Mouse (Mus musculus) forebrain, embryonic 10.5 days (tissue): ENCODE measurements around the gene Hipk2. TPM values are rescaled to one million over a fixed set of nuclear protein-coding genes. Genes with fewer than 3 reads are reported as not detected.

Experiments used
- DNase-seq: peaks from one replicate; pipeline ENCODE4 v3.0.0-alpha.2; 2017; ENCODE audit warnings: low spot score; ENCODE audit errors: extremely low spot score
- H3K27ac ChIP-seq: fragments of 300-500 bp; sonication (generic); 2 replicates; pipeline ENCODE4 v1.5.1; 2016; ENCODE audit warnings: mild to moderate bottlenecking
- H3K27me3 ChIP-seq: fragments of 300-500 bp; sonication (generic); 2 replicates; pipeline ENCODE4 v1.6.1; 2016; ENCODE audit warnings: mild to moderate bottlenecking; ENCODE audit not compliant: poor library complexity, severe bottlenecking
- H3K36me3 ChIP-seq: fragments of 300-500 bp; sonication (generic); replicated peaks from 2 replicates; pipeline ENCODE4 v1.6.1; 2016; ENCODE audit warnings: mild to moderate bottlenecking, moderate library complexity
- H3K4me1 ChIP-seq: fragments of 300-500 bp; sonication (generic); 2 replicates; pipeline ENCODE4 v1.6.1; 2016
- H3K4me3 ChIP-seq: fragments of 300-500 bp; sonication (generic); 2 replicates; pipeline ENCODE4 v1.5.1; 2016; ENCODE audit warnings: mild to moderate bottlenecking, moderate library complexity
- H3K9me3 ChIP-seq: fragments of 300-500 bp; sonication (generic); 2 replicates; pipeline ENCODE4 v1.6.1; 2016; ENCODE audit warnings: mild to moderate bottlenecking, moderate library complexity
- WGBS: fragments of 180-500 bp; shearing (Covaris S2); methylation state at CpG from one replicate; pipeline ENCODE4 v1.1.7; 2016; 5-methylcytosine and 5-hydroxymethylcytosine counted together
- polyA plus RNA-seq: library from polyadenylated mRNA; unstranded; fragments of >200 nt; fragmentation: Nextera tagmentation; extraction: Ambion mirVana; gene quantifications from 2 replicates; pipeline ENCODE4 v1.2.1, GENCODE M21; 2016

The Hipk2 gene
- polyA plus RNA-seq, result 26.4 and 29.0 TPM in 2 replicates

DNA sequence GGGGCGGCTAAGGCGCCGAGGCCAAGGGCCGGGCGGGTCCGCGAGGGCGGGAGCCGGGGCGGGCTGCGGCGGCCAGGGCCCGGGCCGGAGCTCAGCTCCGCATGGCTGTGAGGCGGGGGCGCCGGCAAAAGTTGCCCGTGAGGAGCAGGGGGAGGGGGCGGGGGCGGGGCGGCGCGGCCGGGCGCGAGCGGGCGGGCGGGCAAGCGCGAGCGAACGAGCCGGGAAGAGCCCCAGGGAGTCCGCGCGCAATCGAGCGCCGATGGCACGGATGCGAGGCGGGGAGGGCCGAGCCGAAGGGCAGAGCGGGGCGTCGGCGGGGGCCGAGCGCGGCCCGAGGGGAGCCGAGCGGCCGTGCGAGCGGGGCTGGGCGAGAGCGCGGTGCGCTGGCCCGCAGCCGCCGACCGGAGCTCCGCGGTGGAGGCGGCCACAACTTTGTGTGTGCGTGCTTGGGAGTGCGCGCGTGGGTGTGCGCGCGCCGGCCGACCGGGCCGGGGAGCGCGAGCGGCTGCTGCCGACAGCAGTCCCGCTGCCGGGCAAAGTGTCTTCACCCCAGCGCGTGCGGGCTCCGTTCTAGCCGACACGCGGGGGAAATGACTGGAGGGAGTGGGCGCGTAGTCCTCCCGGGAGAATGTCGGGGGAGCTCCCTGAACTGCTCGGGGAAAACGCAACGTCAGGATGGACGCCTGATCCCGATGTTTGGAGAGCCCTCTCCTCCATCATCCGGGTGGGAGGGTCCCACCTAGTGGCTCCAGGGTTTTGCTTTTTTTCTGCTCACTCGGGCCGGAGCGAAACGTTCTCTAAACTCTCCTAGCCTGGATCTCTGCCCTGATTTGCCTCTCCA lies at the start of gene Hipk2:
Gene Hipk2, minus strand, starts transcription at position 95 of the 841 bp plus-strand sequence.
- Histone ChIP-seq H3K27ac (peak within 1 kb of the TSS; percentile 100), H3K36me3 (no peaks in the 10 kb centered on the region), H3K27me3 (peaks cover 22% of the 10 kb centered on the region), H3K9me3 (no peaks in the 10 kb centered on the region), H3K4me3 (peak within 1 kb of the TSS; percentile 99), H3K4me1 (peaks cover 40% of the 10 kb centered on the region)
- under 1% methylated on average over 91 of the region's 108 CpGs for WGBS
- DNase-seq, result peak; percentile 84

DNA sequence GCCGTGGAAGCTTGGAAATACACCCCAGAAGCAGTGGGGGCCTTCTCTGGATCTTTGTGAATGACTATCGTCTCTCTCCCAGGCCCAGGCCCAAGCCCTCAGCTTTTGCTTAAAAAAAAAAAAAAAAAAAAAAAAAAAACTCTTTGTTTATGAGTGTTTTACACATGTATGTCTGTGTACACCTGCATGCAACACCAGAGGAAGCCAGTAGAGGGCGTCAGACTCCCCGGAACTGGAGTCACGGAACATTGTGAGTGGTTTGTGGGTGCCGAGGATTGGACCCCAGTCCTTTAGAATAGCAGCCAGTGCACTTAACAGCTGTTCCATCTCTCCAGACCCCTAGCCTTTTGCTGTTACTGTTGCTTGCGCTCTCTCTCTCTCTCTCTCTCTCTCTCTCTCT lies 49.8 kb upstream of the Hipk2 start:
- Histone ChIP-seq H3K4me3 (peak overlapping the region; percentile 39), H3K4me1 (peaks cover 8% of the 10 kb centered on the region; the same call in 1 of the 2 replicates), H3K27ac (peak overlapping the region; percentile 41; the same call in 1 of the 2 replicates), H3K9me3 (no peaks in the 10 kb centered on the region), H3K36me3 (no peaks in the 10 kb centered on the region), H3K27me3 (no peaks in the 10 kb centered on the region)
- DNase-seq, result no peak
- 59% methylated on average over 7 of the region's 7 CpGs for WGBS

DNA sequence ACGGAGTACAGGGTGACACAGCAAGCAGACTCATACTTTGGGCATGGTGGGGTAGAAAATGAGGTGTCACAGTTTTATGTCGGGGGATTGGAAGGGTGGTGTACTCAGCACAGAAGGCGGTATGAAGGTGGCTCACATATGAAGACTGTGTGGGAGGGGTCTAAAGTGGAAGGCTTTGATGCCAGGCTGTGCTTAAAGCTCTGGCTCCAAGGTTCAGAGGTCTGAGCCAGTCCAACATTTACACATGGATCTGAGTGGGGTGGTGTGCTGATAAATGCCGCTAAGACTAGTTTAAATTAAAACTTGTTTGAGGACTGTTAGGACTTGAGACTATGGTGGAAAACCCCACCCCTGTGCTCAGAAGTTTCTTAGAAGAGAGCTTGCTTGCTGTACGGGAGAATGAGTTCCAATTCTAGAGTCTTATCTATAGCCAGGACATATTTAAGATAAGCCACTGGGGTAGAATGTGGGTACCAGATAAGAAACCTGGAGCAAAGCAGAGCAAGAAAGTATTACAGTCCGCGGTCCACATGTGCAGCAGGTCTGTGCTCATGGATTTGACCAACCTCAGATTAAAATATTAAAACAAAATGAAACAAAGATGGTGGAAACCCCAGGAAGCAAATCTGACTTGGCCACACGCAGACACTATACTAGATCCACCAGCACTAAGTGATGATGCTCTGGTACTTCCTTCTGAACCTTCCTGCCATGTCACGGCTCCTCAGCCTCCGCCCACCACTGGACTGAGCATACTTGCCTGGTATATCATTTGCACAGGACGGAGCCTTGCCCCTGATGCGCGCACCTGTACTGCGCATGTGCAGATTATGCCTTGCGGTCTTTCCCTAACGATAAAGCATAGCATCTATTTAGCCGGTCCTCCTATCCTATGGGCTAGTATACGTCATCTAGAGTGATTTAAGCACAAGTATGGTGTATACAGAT lies 48.2 kb upstream of the Hipk2 start:
- WGBS, result 93% methylated on average over 18 of the region's 18 CpGs
- peaks cover 8% of the 10 kb centered on the region; the same call in 1 of the 2 replicates for H3K4me1 ChIP-seq
- no peak for DNase-seq
- H3K27me3 ChIP-seq, result no peaks in the 10 kb centered on the region
- H3K4me3 ChIP-seq, result no peak overlapping the region
- no peaks in the 10 kb centered on the region for H3K36me3 ChIP-seq
- H3K27ac ChIP-seq, result 0 out of 2 replicates have a peak overlapping the region, but pooled peaks have one; percentile 22
- H3K9me3 ChIP-seq, result no peaks in the 10 kb centered on the region

DNA sequence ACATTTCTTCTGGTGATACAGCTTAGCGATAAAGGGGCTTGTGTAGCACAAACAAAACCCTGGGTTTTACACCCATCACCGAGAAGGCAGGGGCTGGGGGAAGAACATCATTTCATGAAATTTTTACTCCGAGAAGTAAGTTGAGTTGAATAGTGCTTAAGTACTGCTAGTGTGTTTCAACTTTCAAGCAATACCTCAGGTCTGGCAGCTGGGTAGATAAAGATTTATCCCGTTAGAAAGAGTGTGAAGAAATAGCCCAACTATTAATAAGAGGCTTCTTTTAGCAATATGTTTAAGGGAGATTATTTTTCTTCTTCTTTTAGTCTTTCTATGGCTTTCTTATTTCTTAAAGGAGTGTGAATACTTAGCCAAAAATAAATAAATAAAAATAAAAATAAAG lies 47.5 kb upstream of the Hipk2 start:
- Histone ChIP-seq H3K27ac (0 out of 2 replicates have a peak overlapping the region, but pooled peaks have one; percentile 2), H3K27me3 (no peaks in the 10 kb centered on the region), H3K9me3 (no peaks in the 10 kb centered on the region), H3K4me3 (no peak overlapping the region), H3K36me3 (no peaks in the 10 kb centered on the region), H3K4me1 (peaks cover 8% of the 10 kb centered on the region; the same call in 1 of the 2 replicates)
- no peak for DNase-seq
- WGBS, result 90% methylated on average over 4 of the region's 4 CpGs

DNA sequence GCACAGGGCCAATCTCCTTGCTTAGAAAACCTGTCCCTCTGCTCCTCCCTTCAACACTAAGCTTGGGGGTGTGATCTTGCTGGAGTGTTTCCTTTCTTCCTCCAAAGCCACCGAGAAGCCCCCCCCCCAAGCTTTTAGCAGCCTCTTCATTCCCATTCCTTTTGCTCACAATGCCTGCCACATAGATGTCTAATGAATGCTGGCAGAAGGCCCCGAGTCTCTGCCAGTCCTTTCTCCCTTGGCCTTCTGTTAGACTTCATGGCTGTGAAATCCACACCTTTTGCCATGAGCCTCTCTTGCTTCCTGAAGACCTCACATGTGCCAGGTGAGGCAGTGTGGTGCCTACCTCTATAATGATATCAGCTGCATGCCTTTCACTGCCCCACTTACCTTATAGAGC lies 46.6 kb upstream of the Hipk2 start:
- Histone ChIP-seq H3K27ac (peak overlapping the region; percentile 20; the same call in 1 of the 2 replicates), H3K36me3 (no peaks in the 10 kb centered on the region), H3K4me3 (no peak overlapping the region), H3K9me3 (no peaks in the 10 kb centered on the region), H3K27me3 (no peaks in the 10 kb centered on the region), H3K4me1 (peaks cover 8% of the 10 kb centered on the region; the same call in 1 of the 2 replicates)
- WGBS, result 78% methylated on average over 2 of the region's 2 CpGs
- DNase-seq, result no peak

GRCm38 (mm10) chr6:38921810-38922116 lies 45.8 kb upstream of the Hipk2 start:
- no peak overlapping the region for H3K4me3 ChIP-seq
- H3K36me3 ChIP-seq, result no peaks in the 10 kb centered on the region
- H3K27ac ChIP-seq, result peak overlapping the region; percentile 40; the same call in 1 of the 2 replicates
- no peaks in the 10 kb centered on the region for H3K27me3 ChIP-seq
- H3K9me3 ChIP-seq, result no peaks in the 10 kb centered on the region
- no peak for DNase-seq
- peaks cover 8% of the 10 kb centered on the region; the same call in 1 of the 2 replicates for H3K4me1 ChIP-seq
- WGBS, result 86% methylated on average over 8 of the region's 8 CpGs

DNA sequence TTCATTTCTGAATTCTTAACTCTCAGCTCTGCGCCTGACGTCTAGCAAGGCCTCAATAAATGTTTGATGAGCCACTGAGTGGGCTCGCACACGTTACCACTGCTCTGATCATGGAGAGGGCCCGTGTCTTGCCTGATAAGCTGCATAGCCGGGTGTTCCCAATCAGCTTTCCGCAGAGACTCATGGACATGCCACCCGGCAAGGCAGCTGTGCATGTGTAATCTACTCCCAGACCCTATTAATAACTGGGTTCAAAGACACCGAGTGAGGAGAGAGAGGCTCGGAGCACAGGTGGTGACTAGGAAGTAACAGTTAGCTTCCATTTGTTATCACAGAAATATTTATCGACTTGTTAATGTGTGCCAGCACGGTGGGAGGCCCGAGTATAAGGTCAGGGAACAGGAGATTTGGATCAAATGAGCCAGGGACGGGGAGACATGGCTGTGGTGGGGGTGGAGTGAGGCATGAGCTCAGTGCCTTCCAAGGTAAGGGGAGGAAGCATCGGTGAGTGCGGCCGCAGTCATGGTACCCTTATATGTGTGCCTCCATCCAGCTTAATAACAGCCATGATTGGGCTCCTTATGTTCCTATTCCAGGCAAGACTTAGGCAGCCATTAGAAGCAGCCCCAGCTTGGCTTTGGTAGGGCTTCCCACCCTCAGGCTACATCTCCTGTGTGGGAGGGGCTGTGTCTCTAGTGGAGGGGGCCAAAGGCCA lies 45.3 kb upstream of the Hipk2 start:
- Histone ChIP-seq H3K27me3 (no peaks in the 10 kb centered on the region), H3K4me1 (peaks cover 3% of the 10 kb centered on the region; the same call in 1 of the 2 replicates), H3K4me3 (no peak overlapping the region), H3K36me3 (no peaks in the 10 kb centered on the region), H3K27ac (peak overlapping the region; percentile 40; the same call in 1 of the 2 replicates), H3K9me3 (no peaks in the 10 kb centered on the region)
- no peak for DNase-seq
- 92% methylated on average over 17 of the region's 17 CpGs for WGBS

DNA sequence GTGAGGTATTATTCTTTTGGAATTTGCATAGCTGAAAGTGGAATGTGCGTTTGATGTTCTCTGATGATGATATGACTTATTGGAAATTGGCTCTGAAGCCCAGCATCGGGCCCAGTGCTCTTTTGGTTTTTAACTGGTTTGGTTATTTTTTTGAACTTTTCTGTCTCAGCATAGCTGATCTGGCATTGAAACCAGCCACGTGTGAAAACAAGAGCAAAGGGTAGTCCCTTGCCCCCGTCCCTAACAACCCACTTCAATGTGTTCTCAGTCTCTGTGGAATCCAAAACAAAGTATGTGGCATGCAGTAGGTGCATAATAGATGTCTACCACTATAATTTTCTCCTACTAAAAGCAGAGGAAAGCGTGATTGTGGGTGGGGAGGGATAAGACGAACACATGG lies 44.2 kb upstream of the Hipk2 start:
- DNase-seq, result no peak
- Histone ChIP-seq H3K4me1 (peaks cover 8% of the 10 kb centered on the region; the same call in 1 of the 2 replicates), H3K27ac (no peak overlapping the region), H3K27me3 (no peaks in the 10 kb centered on the region), H3K4me3 (no peak overlapping the region), H3K36me3 (no peaks in the 10 kb centered on the region), H3K9me3 (no peaks in the 10 kb centered on the region)
- 85% methylated on average over 6 of the region's 6 CpGs for WGBS

GRCm38 (mm10) chr6:38919135-38919740 lies 43.3 kb upstream of the Hipk2 start:
- Histone ChIP-seq H3K36me3 (no peaks in the 10 kb centered on the region), H3K27ac (no peak overlapping the region), H3K4me3 (no peak overlapping the region), H3K9me3 (no peaks in the 10 kb centered on the region), H3K4me1 (peaks cover 10% of the 10 kb centered on the region; the same call in 1 of the 2 replicates), H3K27me3 (no peaks in the 10 kb centered on the region)
- 91% methylated on average over 14 of the region's 14 CpGs for WGBS
- DNase-seq, result no peak

GRCm38 (mm10) chr6:38918728-38919127 lies 42.8 kb upstream of the Hipk2 start:
- WGBS, result 89% methylated on average over 4 of the region's 4 CpGs

DNA sequence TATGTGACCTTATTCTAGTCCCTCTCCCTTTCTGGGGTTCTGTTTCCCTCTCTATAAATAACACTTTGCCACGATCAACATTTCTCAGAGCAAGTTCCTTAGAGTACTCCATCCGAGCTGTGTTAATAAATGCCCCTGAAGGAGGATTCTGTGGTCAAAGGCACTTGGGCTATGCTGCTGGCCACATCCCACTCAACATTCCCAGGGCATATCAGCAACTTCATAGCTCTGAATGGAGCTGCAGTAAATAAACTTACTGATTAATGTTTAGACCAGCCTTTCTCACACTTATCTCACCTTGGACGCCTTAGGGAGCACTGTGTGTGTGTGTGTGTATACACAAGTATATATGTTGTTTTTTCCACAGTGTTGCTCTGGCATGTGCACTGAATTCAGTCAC lies 41.5 kb upstream of the Hipk2 start:
- H3K9me3 ChIP-seq, result no peaks in the 10 kb centered on the region
- H3K36me3 ChIP-seq, result no peaks in the 10 kb centered on the region
- no peak overlapping the region for H3K4me3 ChIP-seq
- DNase-seq, result no peak
- H3K27ac ChIP-seq, result no peak overlapping the region
- WGBS, result 80% methylated on average over 3 of the region's 3 CpGs
- no peaks in the 10 kb centered on the region for H3K27me3 ChIP-seq
- H3K4me1 ChIP-seq, result peaks cover 16% of the 10 kb centered on the region; the same call in 1 of the 2 replicates

More at GRCm38 (mm10) chr6:38918728-38919127, 42.8 kb upstream of the Hipk2 start:
- no peaks in the 10 kb centered on the region for H3K27me3 ChIP-seq
- H3K36me3 ChIP-seq, result no peaks in the 10 kb centered on the region
- H3K4me1 ChIP-seq, result peaks cover 12% of the 10 kb centered on the region; the same call in 1 of the 2 replicates
- no peaks in the 10 kb centered on the region for H3K9me3 ChIP-seq
- no peak for DNase-seq
- no peak overlapping the region for H3K27ac ChIP-seq
- no peak overlapping the region for H3K4me3 ChIP-seq

DNA sequence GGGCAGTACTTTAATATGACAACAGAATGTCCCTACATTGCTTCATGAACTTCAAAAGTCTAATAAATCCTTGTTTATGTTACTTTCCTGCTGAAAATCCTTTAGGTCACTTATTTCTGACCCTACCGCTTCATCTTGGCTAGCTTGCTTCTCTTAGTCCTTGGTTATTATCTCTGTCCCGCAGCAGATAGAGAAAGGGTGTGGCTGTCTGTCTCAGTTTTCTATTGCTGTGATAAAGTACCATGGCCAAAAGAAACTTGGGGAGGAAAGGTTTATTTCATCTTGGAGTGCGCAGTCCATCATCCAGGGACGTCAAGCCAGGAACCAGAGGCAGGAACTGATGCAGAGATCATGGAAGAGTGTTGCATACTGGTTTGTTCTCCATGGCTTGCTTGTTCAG lies 40.6 kb upstream of the Hipk2 start:
- Histone ChIP-seq H3K36me3 (no peaks in the 10 kb centered on the region), H3K4me3 (no peak overlapping the region), H3K27me3 (no peaks in the 10 kb centered on the region), H3K27ac (no peak overlapping the region), H3K4me1 (peaks cover 16% of the 10 kb centered on the region; the same call in 1 of the 2 replicates), H3K9me3 (no peaks in the 10 kb centered on the region)
- DNase-seq, result no peak
- WGBS, result 92% methylated on average over 4 of the region's 4 CpGs
